Mouse (Mus musculus): ENCODE measurements around the gene Itgb2.

GRCm38 (mm10) chr10:77608589-77608988 lies 78.5 kb downstream of the Itgb2 start:
- TF ChIP-seq CTCF (IDR thresholded peaks at IDR 0.05; ENCODE audit: control insufficient read depth, insufficient read depth, low read length) (no peak), POLR2A (IDR thresholded peaks at IDR 0.05; ENCODE audit: borderline replicate concordance, control insufficient read depth, low read depth, low read length) (no peak)

Data from bone marrow, adult 2 months (tissue).